Mouse (Mus musculus) mouse embryonic stem cell (cell line): ENCODE data around the gene Zdhhc4.

Experiments
- in situ Hi-C, 2 experiments: fragments of 300-500 bp; cut with MboI; formaldehyde crosslinking; loops; 1 replicate in 1 of 2; 3 replicates in 1 of 2; pipeline ENCODE4 v1.14.3; 2019 to 2020; ENCODE audit warnings: low sequenced_read_pairs in 2 of 2, low pct_unique_long_range_greater_than_20kb in 1 of 2, mixed read lengths in 1 of 2; ENCODE audit not compliant: unreplicated experiment in 1 of 2

Gene Zdhhc4

GRCm38 (mm10) chr5:143335089-143335460 lies 6.0 kb upstream of the Zdhhc4 start:
- in situ Hi-C loops, result no loop called here

GRCm38 (mm10) chr5:143334418-143335088 lies 5.5 kb upstream of the Zdhhc4 start:
- in situ Hi-C loops, result no loop called here

- in situ Hi-C loops, result no loop called here
Measured at GRCm38 (mm10) chr5:143333872-143334271, 4.8 kb upstream of the Zdhhc4 start.

- in situ Hi-C loops, result no loop called here
Measured at GRCm38 (mm10) chr5:143317288-143317610, 11.8 kb downstream of the Zdhhc4 start.

GRCm38 (mm10) chr5:143316605-143317287 lies 12.3 kb downstream of the Zdhhc4 start:
- in situ Hi-C loops, result no loop called here

GRCm38 (mm10) chr5:143315514-143315888 lies 13.6 kb downstream of the Zdhhc4 start:
- in situ Hi-C loops, result no loop called here

GRCm38 (mm10) chr5:143314730-143315513 lies 14.1 kb downstream of the Zdhhc4 start, which contains the start of gene E130309D02Rik:
TSS of gene E130309D02Rik (minus strand) at chr5:143315360.
- in situ Hi-C loops, result no loop called here

GRCm38 (mm10) chr5:143314183-143314729 lies 14.8 kb downstream of the Zdhhc4 start:
- in situ Hi-C loops, result no loop called here

- in situ Hi-C loops, result no loop called here
Measured at GRCm38 (mm10) chr5:143311886-143312285, 17.2 kb downstream of the Zdhhc4 start.

GRCm38 (mm10) chr5:143309916-143310315 lies 19.1 kb downstream of the Zdhhc4 start:
- in situ Hi-C loops, result no loop called here

- in situ Hi-C loops, result no loop called here
Measured at GRCm38 (mm10) chr5:143308825-143309224, 20.2 kb downstream of the Zdhhc4 start.

GRCm38 (mm10) chr5:143304251-143304650 lies 24.8 kb downstream of the Zdhhc4 start:
- in situ Hi-C loops, result no loop called here

- in situ Hi-C loops, result no loop called here
Measured at GRCm38 (mm10) chr5:143301296-143301695, 27.8 kb downstream of the Zdhhc4 start.

GRCm38 (mm10) chr5:143299686-143300085 lies 29.4 kb downstream of the Zdhhc4 start:
- in situ Hi-C loops, result loop anchor here (10.0 to 25.0 kb wide), 3 partner anchors 112 to 362 kb away; partner anchors contain the start of genes Rbak (in 1 of the 2) and Spdye4b (in 1 of the 2)

- in situ Hi-C loops, result loop anchor here (10.0 to 25.0 kb wide), 3 partner anchors 111 to 361 kb away; partner anchors contain the start of genes Rbak (in 1 of the 2) and Spdye4b (in 1 of the 2)
Measured at GRCm38 (mm10) chr5:143298391-143298790, 30.7 kb downstream of the Zdhhc4 start.

GRCm38 (mm10) chr5:143297986-143298385 lies 31.1 kb downstream of the Zdhhc4 start:
- in situ Hi-C loops, result loop anchor here (10.0 to 25.0 kb wide), 3 partner anchors 111 to 361 kb away; partner anchors contain the start of genes Rbak (in 1 of the 2) and Spdye4b (in 1 of the 2)

GRCm38 (mm10) chr5:143295330-143295729 lies 33.7 kb downstream of the Zdhhc4 start:
- in situ Hi-C loops, result loop anchor here (10.0 to 25.0 kb wide), 3 partner anchors 108 to 358 kb away; partner anchors contain the start of genes Rbak (in 1 of the 2) and Spdye4b (in 1 of the 2)

- in situ Hi-C loops, result loop anchor here (10.0 to 25.0 kb wide), 3 partner anchors 108 to 358 kb away; partner anchors contain the start of genes Rbak (in 1 of the 2) and Spdye4b (in 1 of the 2)
Measured at GRCm38 (mm10) chr5:143294862-143295261, 34.2 kb downstream of the Zdhhc4 start.
